Mouse (Mus musculus) embryonic facial prominence, embryonic 14.5 days (tissue): ENCODE measurements at regions not wholly inside any gene's neighbourhood (a gene's known extent, or its start where the extent isn't known, plus 50 kb on each side); places are given as distances from the start of the nearest gene placed in this dataset.

Source experiments
- ATAC-seq: fragments of 200-750 bp; cut with Nextera tagmentation; 2 replicates; pipeline ENCODE4 v1.8.0; 2017; ENCODE audit warnings: low read depth, moderate number of reproducible peaks, moderate TSS enrichment
- DNase-seq: peaks from one replicate; pipeline ENCODE4 v3.0.0-alpha.2; 2015; ENCODE audit warnings: low spot score
- H3K27ac ChIP-seq: fragments of 300-500 bp; sonication (generic); replicated peaks from 2 replicates; pipeline ENCODE4 v1.5.1; 2014; ENCODE audit warnings: low read depth, mild to moderate bottlenecking, low read length, moderate library complexity
- H3K27me3 ChIP-seq: fragments of 300-500 bp; sonication (generic); replicated peaks from 2 replicates; pipeline ENCODE4 v1.6.1; 2014; ENCODE audit warnings: low read length; ENCODE audit not compliant: control insufficient read depth, insufficient read depth
- H3K36me3 ChIP-seq: fragments of 300-500 bp; sonication (generic); 2 replicates; pipeline ENCODE4 v1.6.1; 2014; ENCODE audit warnings: low read length, mixed read lengths; ENCODE audit not compliant: control insufficient read depth, insufficient read depth
- H3K4me1 ChIP-seq: fragments of 300-500 bp; sonication (generic); 2 replicates; pipeline ENCODE4 v1.6.1; 2014; ENCODE audit warnings: antibody characterized with exemption, low read length; ENCODE audit not compliant: control insufficient read depth, insufficient read depth
- H3K4me2 ChIP-seq: fragments of 300-500 bp; sonication (generic); 2 replicates; pipeline ENCODE4 v1.6.1; 2014; ENCODE audit warnings: low read depth, mild to moderate bottlenecking, low read length, moderate library complexity, mixed read lengths
- H3K4me3 ChIP-seq: fragments of 300-500 bp; sonication (generic); 2 replicates; pipeline ENCODE4 v1.5.1; 2014; ENCODE audit warnings: low read depth, mild to moderate bottlenecking, low read length
- H3K9ac ChIP-seq: fragments of 300-500 bp; sonication (generic); 2 replicates; pipeline ENCODE4 v1.6.1; 2014; ENCODE audit warnings: low read depth, mild to moderate bottlenecking, low read length, moderate library complexity, mixed read lengths
- H3K9me3 ChIP-seq: fragments of 300-500 bp; sonication (generic); 2 replicates; pipeline ENCODE4 v1.6.1; 2016; ENCODE audit warnings: low read length; ENCODE audit not compliant: control insufficient read depth
- WGBS: fragments of 180-500 bp; shearing (Covaris S2); extraction: QIAGEN DNeasy Blood & Tissue Kit; methylation state at CpG from one replicate; pipeline ENCODE4 v1.1.7; 2014; 5-methylcytosine and 5-hydroxymethylcytosine counted together

- H3K4me1 ChIP-seq = peaks cover 17% of the 10 kb centered on the region
- no peaks in the 10 kb centered on the region for H3K27me3 ChIP-seq
- peak overlapping the region; percentile 15 for H3K4me2 ChIP-seq
- no peaks in the 10 kb centered on the region for H3K36me3 ChIP-seq
- no peak overlapping the region for H3K4me3 ChIP-seq
- 19% methylated on average over 3 of the region's 3 CpGs for WGBS
- ATAC-seq = peak; percentile 22; the same call in 1 of the 2 replicates
- H3K9ac ChIP-seq = no peak overlapping the region
- H3K9me3 ChIP-seq = no peaks in the 10 kb centered on the region
- no peak for DNase-seq
- H3K27ac ChIP-seq = peak overlapping the region; percentile 80
Measured at GRCm38 (mm10) chr2:72557161-72557560, 81.2 kb downstream of the Cdca7 start.

- ATAC-seq (peak; percentile 80; the same call in 1 of the 2 replicates), DNase-seq (peak; percentile 84)
- Histone ChIP-seq H3K9ac (no peak overlapping the region), H3K4me2 (peak overlapping the region; percentile 15), H3K4me1 (peaks cover 17% of the 10 kb centered on the region), H3K36me3 (no peaks in the 10 kb centered on the region), H3K27me3 (no peaks in the 10 kb centered on the region), H3K27ac (peak overlapping the region; percentile 80), H3K9me3 (no peaks in the 10 kb centered on the region), H3K4me3 (no peak overlapping the region)
- 25% methylated on average over 9 of the region's 9 CpGs for WGBS
Measured at GRCm38 (mm10) chr2:72557565-72558260, 81.8 kb downstream of the Cdca7 start.

- no peak overlapping the region for H3K4me2 ChIP-seq
- peaks cover 14% of the 10 kb centered on the region for H3K4me1 ChIP-seq
- ATAC-seq (no peak), DNase-seq (no peak)
- no peak overlapping the region for H3K9ac ChIP-seq
- no peak overlapping the region for H3K4me3 ChIP-seq
- no peaks in the 10 kb centered on the region for H3K36me3 ChIP-seq
- WGBS = 67% methylated on average over 5 of the region's 5 CpGs
- no peaks in the 10 kb centered on the region for H3K9me3 ChIP-seq
- H3K27me3 ChIP-seq = no peaks in the 10 kb centered on the region
- H3K27ac ChIP-seq = no peak overlapping the region
Measured at GRCm38 (mm10) chr2:72561383-72561782, 85.4 kb downstream of the Cdca7 start.

GRCm38 (mm10) chr2:72578322-72578721 is 102.4 kb downstream of the Cdca7 start:
- no peaks in the 10 kb centered on the region for H3K9me3 ChIP-seq
- DNase-seq = no peak
- no peak for ATAC-seq
- no peaks in the 10 kb centered on the region for H3K36me3 ChIP-seq
- H3K4me2 ChIP-seq = no peak overlapping the region
- H3K9ac ChIP-seq = no peak overlapping the region
- H3K27me3 ChIP-seq = no peaks in the 10 kb centered on the region
- WGBS = 67% methylated on average over 1 of the region's 1 CpGs
- H3K27ac ChIP-seq = no peak overlapping the region
- H3K4me3 ChIP-seq = no peak overlapping the region
- H3K4me1 ChIP-seq = no peaks in the 10 kb centered on the region

- ATAC-seq = no peak
- Histone ChIP-seq H3K27ac (no peak overlapping the region), H3K9ac (no peak overlapping the region), H3K4me3 (no peak overlapping the region), H3K36me3 (no peaks in the 10 kb centered on the region), H3K9me3 (no peaks in the 10 kb centered on the region), H3K27me3 (no peaks in the 10 kb centered on the region), H3K4me2 (no peak overlapping the region), H3K4me1 (no peaks in the 10 kb centered on the region)
- no peak for DNase-seq
- 83% methylated on average over 6 of the region's 6 CpGs for WGBS
Measured at GRCm38 (mm10) chr2:72581136-72581535, 105.2 kb downstream of the Cdca7 start.

- Histone ChIP-seq H3K27me3 (no peaks in the 10 kb centered on the region), H3K36me3 (no peaks in the 10 kb centered on the region), H3K4me2 (no peak overlapping the region), H3K9ac (no peak overlapping the region), H3K4me1 (peaks cover 3% of the 10 kb centered on the region; the same call in 1 of the 2 replicates), H3K4me3 (no peak overlapping the region), H3K27ac (no peak overlapping the region), H3K9me3 (no peaks in the 10 kb centered on the region)
- 62% methylated on average over 7 of the region's 7 CpGs for WGBS
- ATAC-seq (no peak), DNase-seq (no peak)
Measured at GRCm38 (mm10) chr2:72588814-72589213, 112.9 kb downstream of the Cdca7 start.

GRCm38 (mm10) chr2:72592011-72592410 is 116.1 kb downstream of the Cdca7 start:
- WGBS = 48% methylated on average over 3 of the region's 3 CpGs
- DNase-seq (no peak), ATAC-seq (no peak)
- H3K36me3 ChIP-seq = no peaks in the 10 kb centered on the region
- no peak overlapping the region for H3K9ac ChIP-seq
- no peaks in the 10 kb centered on the region for H3K27me3 ChIP-seq
- peaks cover 3% of the 10 kb centered on the region; the same call in 1 of the 2 replicates for H3K4me1 ChIP-seq
- H3K9me3 ChIP-seq = no peaks in the 10 kb centered on the region
- H3K4me2 ChIP-seq = no peak overlapping the region
- no peak overlapping the region for H3K27ac ChIP-seq
- no peak overlapping the region for H3K4me3 ChIP-seq

- no peaks in the 10 kb centered on the region for H3K9me3 ChIP-seq
- ATAC-seq = no peak
- H3K27me3 ChIP-seq = no peaks in the 10 kb centered on the region
- no peaks in the 10 kb centered on the region for H3K36me3 ChIP-seq
- no peak overlapping the region for H3K9ac ChIP-seq
- WGBS = 65% methylated on average over 14 of the region's 14 CpGs
- H3K4me3 ChIP-seq = no peak overlapping the region
- no peaks in the 10 kb centered on the region for H3K4me1 ChIP-seq
- H3K27ac ChIP-seq = no peak overlapping the region
- DNase-seq = no peak
- no peak overlapping the region for H3K4me2 ChIP-seq
Measured at GRCm38 (mm10) chr2:72596994-72597925, 121.3 kb downstream of the Cdca7 start.
